Mouse (Mus musculus) MEL (cell line): Measurements from ENCODE around the gene Cald1. TPM values are rescaled to one million over a fixed set of nuclear protein-coding genes. Genes with fewer than 3 reads are reported as not detected.

Experiments used
- DNase-seq: peaks from one replicate; pipeline ENCODE4 v3.0.0; 2011; ENCODE audit warnings: low read depth, low spot score
- H3K27ac ChIP-seq: 2 replicates; pipeline ENCODE4 v1.5.1; 2012; ENCODE audit warnings: low read depth, mild to moderate bottlenecking, control low read depth, low read length, moderate library complexity; ENCODE audit not compliant: control insufficient read depth
- H3K27me3 ChIP-seq, 2 experiments: fragments of 150-350 bp in 1 of 2; sonication (generic) in 1 of 2; 2 replicates each; pipeline ENCODE4 v1.6.1; 2012; ENCODE audit warnings: low read length in 2 of 2, mild to moderate bottlenecking in 2 of 2, improper control_type of control experiment in 1 of 2, moderate library complexity in 1 of 2; ENCODE audit not compliant: insufficient read depth in 2 of 2, control insufficient read depth in 1 of 2
- H3K36me3 ChIP-seq, 2 experiments: 2 replicates each; pipeline ENCODE4 v1.6.1; 2012 to 2014; ENCODE audit warnings: low read length in 2 of 2, improper control_type of control experiment in 1 of 2, inconsistent platforms in 1 of 2, mild to moderate bottlenecking in 1 of 2; ENCODE audit not compliant: insufficient read depth in 2 of 2, control insufficient read depth in 1 of 2
- H3K4me1 ChIP-seq, 2 experiments: fragments of 150-350 bp in 1 of 2; sonication (generic) in 1 of 2; 2 replicates each; pipeline ENCODE4 v1.6.1; 2012; ENCODE audit warnings: low read length in 2 of 2, improper control_type of control experiment in 1 of 2, mild to moderate bottlenecking in 1 of 2; ENCODE audit not compliant: insufficient read depth in 2 of 2, control insufficient read depth in 1 of 2
- H3K4me3 ChIP-seq, 2 experiments: fragments of 150-350 bp in 1 of 2; sonication (generic) in 1 of 2; 2 replicates each; pipeline ENCODE4 v1.5.1; 2012; ENCODE audit warnings: low read depth in 2 of 2, low read length in 2 of 2, mild to moderate bottlenecking in 2 of 2, moderate library complexity in 2 of 2, control low read depth in 1 of 2, improper control_type of control experiment in 1 of 2; ENCODE audit not compliant: control insufficient read depth in 1 of 2, insufficient read depth in 1 of 2
- H3K79me2 ChIP-seq: 2 replicates; pipeline ENCODE4 v1.6.1; 2012; ENCODE audit warnings: mild to moderate bottlenecking, low read length, moderate library complexity; ENCODE audit not compliant: control insufficient read depth, poor library complexity, insufficient read depth
- H3K9ac ChIP-seq: 2 replicates; pipeline ENCODE4 v1.6.1; 2012; ENCODE audit warnings: low read depth, mild to moderate bottlenecking, control low read depth, low read length, moderate library complexity; ENCODE audit not compliant: control insufficient read depth, poor library complexity, severe bottlenecking
- H3K9me3 ChIP-seq: fragments of 150-350 bp; sonication (generic); replicated peaks from 2 replicates; pipeline ENCODE4 v1.6.1; 2012; ENCODE audit warnings: mild to moderate bottlenecking, low read length, improper control_type of control experiment, moderate library complexity; ENCODE audit not compliant: insufficient read depth
- BHLHE40 ChIP-seq: IDR thresholded peaks from 2 replicates; pipeline ENCODE4 v1.6.1; 2012; ENCODE audit warnings: low read depth, mild to moderate bottlenecking, inconsistent platforms, low read length, improper control_type of control experiment, borderline replicate concordance
- CHD1 ChIP-seq: IDR thresholded peaks from 2 replicates; pipeline ENCODE4 v1.6.1; 2012; ENCODE audit warnings: low read depth, mild to moderate bottlenecking, inconsistent platforms, low read length, improper control_type of control experiment
- CHD2 ChIP-seq: IDR thresholded peaks from 2 replicates; pipeline ENCODE4 v1.6.1; 2011; ENCODE audit warnings: low read length, improper control_type of control experiment
- CTCF ChIP-seq, 3 experiments: IDR thresholded peaks in 2 of 3; conservative IDR thresholded peaks in 1 of 3; 2 replicates each; pipeline ENCODE4 v1.5.1; 2011 to 2012; ENCODE audit warnings: low read length in 3 of 3, low read depth in 2 of 3, mild to moderate bottlenecking in 2 of 3, improper control_type of control experiment in 1 of 3, inconsistent platforms in 1 of 3, mixed read lengths in 1 of 3, moderate library complexity in 1 of 3; ENCODE audit not compliant: control insufficient read depth in 1 of 3, insufficient read depth in 1 of 3, poor library complexity in 1 of 3, severe bottlenecking in 1 of 3
- E2F4 ChIP-seq: IDR thresholded peaks from 2 replicates; pipeline ENCODE4 v1.6.1; 2011; ENCODE audit warnings: low read depth, low read length, improper control_type of control experiment, borderline replicate concordance
- ELF1 ChIP-seq: IDR thresholded peaks from 2 replicates; pipeline ENCODE4 v1.6.1; 2014; ENCODE audit warnings: low read depth, mild to moderate bottlenecking, inconsistent platforms, low read length, improper control_type of control experiment, moderate library complexity
- EP300 ChIP-seq, 2 experiments: IDR thresholded peaks; 2 replicates each; pipeline ENCODE4 v1.6.1; 2011; ENCODE audit warnings: improper control_type of control experiment in 2 of 2, low read length in 2 of 2, low read depth in 1 of 2, mild to moderate bottlenecking in 1 of 2
- ETS1 ChIP-seq: IDR thresholded peaks from 2 replicates; pipeline ENCODE4 v1.6.1; 2012; ENCODE audit warnings: low read depth, mild to moderate bottlenecking, inconsistent platforms, low read length, improper control_type of control experiment, moderate library complexity
- GABPA ChIP-seq: IDR thresholded peaks from 2 replicates; pipeline ENCODE4 v1.6.1; 2012; ENCODE audit warnings: low read depth, mild to moderate bottlenecking, inconsistent platforms, low read length, improper control_type of control experiment, moderate library complexity
- GATA1 ChIP-seq: IDR thresholded peaks from 2 replicates; pipeline ENCODE4 v1.6.1; 2011; ENCODE audit warnings: low read depth, low read length, improper control_type of control experiment
- JUND ChIP-seq: IDR thresholded peaks from 2 replicates; pipeline ENCODE4 v1.6.1; 2011; ENCODE audit warnings: low read depth, mild to moderate bottlenecking, improper control_type of control experiment, low read length
- KAT2A ChIP-seq: conservative IDR thresholded peaks from 2 replicates; pipeline ENCODE4 v1.6.1; 2012; ENCODE audit warnings: low read depth, low read length, improper control_type of control experiment, inconsistent platforms
- MEF2A ChIP-seq: IDR thresholded peaks from 2 replicates; pipeline ENCODE4 v1.6.1; 2014; ENCODE audit warnings: low read depth, mild to moderate bottlenecking, inconsistent platforms, low read length, improper control_type of control experiment; ENCODE audit not compliant: poor library complexity, insufficient replicate concordance, severe bottlenecking; ENCODE audit errors: extremely low read depth
- MXI1 ChIP-seq: IDR thresholded peaks from 2 replicates; pipeline ENCODE4 v1.6.1; 2011; ENCODE audit warnings: mild to moderate bottlenecking, low read depth, low read length, improper control_type of control experiment
- MYB ChIP-seq: IDR thresholded peaks from 2 replicates; pipeline ENCODE4 v1.6.1; 2011; ENCODE audit warnings: mild to moderate bottlenecking, low read depth, low read length, improper control_type of control experiment
- NELFE ChIP-seq: IDR thresholded peaks from 2 replicates; pipeline ENCODE4 v1.6.1; 2011; ENCODE audit warnings: low read depth, low read length, improper control_type of control experiment
- POLR2AphosphoS5 ChIP-seq: IDR thresholded peaks from 2 replicates; pipeline ENCODE4 v1.6.1; 2012; ENCODE audit warnings: low read depth, borderline replicate concordance, mild to moderate bottlenecking, inconsistent platforms, low read length, moderate library complexity, mixed read lengths
- RAD21 ChIP-seq: IDR thresholded peaks from 2 replicates; pipeline ENCODE4 v1.6.1; 2011; ENCODE audit warnings: mild to moderate bottlenecking, low read depth, low read length, improper control_type of control experiment
- SIN3A ChIP-seq: IDR thresholded peaks from 2 replicates; pipeline ENCODE4 v1.6.1; 2012; ENCODE audit warnings: low read length, improper control_type of control experiment, inconsistent platforms
- TAL1 ChIP-seq: IDR thresholded peaks from 2 replicates; pipeline ENCODE4 v1.6.1; 2012; ENCODE audit warnings: mild to moderate bottlenecking, inconsistent platforms, low read length, moderate library complexity, mixed read lengths
- UBTF ChIP-seq: IDR thresholded peaks from 2 replicates; pipeline ENCODE4 v1.6.1; 2012; ENCODE audit warnings: low read depth, mild to moderate bottlenecking, inconsistent platforms, low read length, improper control_type of control experiment, moderate library complexity, borderline replicate concordance; ENCODE audit not compliant: insufficient read depth
- USF2 ChIP-seq, 2 experiments: IDR thresholded peaks; 2 replicates each; pipeline ENCODE4 v1.6.1; 2011 to 2012; ENCODE audit warnings: improper control_type of control experiment in 2 of 2, low read length in 2 of 2, borderline replicate concordance in 1 of 2, inconsistent platforms in 1 of 2, low read depth in 1 of 2, mild to moderate bottlenecking in 1 of 2; ENCODE audit not compliant: insufficient read depth in 1 of 2
- ZC3H11A ChIP-seq: IDR thresholded peaks from 2 replicates; pipeline ENCODE4 v1.6.1; 2012; ENCODE audit warnings: low read depth, mild to moderate bottlenecking, inconsistent platforms, low read length, improper control_type of control experiment
- ZMIZ1 ChIP-seq: IDR thresholded peaks from 2 replicates; pipeline ENCODE4 v1.6.1; 2012; ENCODE audit warnings: low read depth, mild to moderate bottlenecking, inconsistent platforms, low read length, improper control_type of control experiment, moderate library complexity
- polyA plus RNA-seq, 2 experiments: library from polyadenylated mRNA; stranded (reverse) in 1 of 2; unstranded in 1 of 2; fragments of >175 nt in 1 of 2; fragments of >200 nt in 1 of 2; gene quantifications; 2 replicates each; pipeline versions ENCODE4 v1.2.1 to v1.2.4; 2012; ENCODE audit warnings: low replicate concordance in 2 of 2, low read depth in 1 of 2; ENCODE audit not compliant: insufficient read length in 2 of 2, insufficient read depth in 1 of 2, missing spikeins in 1 of 2
- total RNA-seq: library from RNA; depleted of rRNA; stranded (reverse); fragments of 300-350 nt; gene quantifications from 2 replicates; pipeline ENCODE4 v1.2.3, GENCODE M21; 2012

The Cald1 gene
- total and polyA plus RNA-seq, 3 experiments = not detected

DNA sequence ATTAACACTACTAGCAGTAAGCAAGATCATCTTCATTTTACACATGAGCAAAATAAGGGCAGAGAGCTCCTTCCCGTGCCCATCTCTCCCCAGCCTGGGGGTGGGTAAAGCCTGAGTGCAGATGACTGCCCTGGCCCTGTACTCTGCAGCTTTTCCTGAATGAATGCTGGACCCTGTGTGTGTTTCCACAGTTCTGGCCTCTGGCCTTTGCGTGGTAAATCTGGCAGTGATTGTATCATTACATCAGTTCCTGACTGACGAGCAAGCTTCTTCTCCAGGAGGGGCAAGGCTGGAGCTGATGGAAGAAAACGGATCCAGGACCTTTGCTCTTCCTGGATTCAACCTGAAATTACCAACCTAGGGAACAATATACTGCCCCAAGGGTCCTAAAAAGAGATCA is 122.1 kb downstream of the Cald1 start:
- Histone ChIP-seq H3K9me3 (no peaks in the 10 kb centered on the region), H3K36me3 (no peaks in the 10 kb centered on the region), H3K27me3 (peaks cover 0 to 1% of the 10 kb centered on the region in 2 experiments; a peak in 3 of 4 replicates), H3K9ac (no peak overlapping the region), H3K4me3 (no peak overlapping the region), H3K27ac (no peak overlapping the region), H3K79me2 (no peaks in the 10 kb centered on the region), H3K4me1 (no peaks in the 10 kb centered on the region)
- no peak for TF ChIP-seq ZC3H11A
- no peak for TF ChIP-seq UBTF
- no peak for TF ChIP-seq BHLHE40
- no peak for TF ChIP-seq GATA1
- no peak for TF ChIP-seq MEF2A
- TF ChIP-seq RAD21 = no peak
- no peak for TF ChIP-seq MYB
- no peak for TF ChIP-seq ZMIZ1
- TF ChIP-seq POLR2AphosphoS5 = no peak
- TF ChIP-seq TAL1 = no peak
- no peak for TF ChIP-seq ELF1
- TF ChIP-seq KAT2A = no peak
- no peak for TF ChIP-seq CHD2
- no peak for DNase-seq

DNA sequence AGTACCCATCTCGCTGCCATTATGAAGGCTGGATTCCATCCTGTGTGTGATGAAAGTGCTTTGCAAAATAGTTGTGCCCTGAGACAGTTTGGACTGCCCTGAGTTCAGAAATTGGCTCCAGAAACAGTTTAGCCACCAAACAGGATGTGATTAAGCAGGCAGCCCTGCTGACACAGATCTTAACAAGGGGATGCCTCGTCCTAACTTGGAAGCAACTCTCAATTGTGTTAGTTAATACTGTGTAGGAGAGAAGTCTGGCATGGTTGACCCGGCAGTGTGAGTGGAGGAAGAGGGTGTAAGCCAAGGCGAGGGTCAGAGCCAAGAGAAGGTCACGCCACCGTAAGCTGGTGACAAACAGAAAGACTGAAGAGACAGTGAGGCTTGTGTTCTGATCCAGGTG is 123.4 kb downstream of the Cald1 start:
- no peak overlapping the region for H3K4me3 ChIP-seq
- H3K36me3 ChIP-seq = no peaks in the 10 kb centered on the region
- no peak for DNase-seq
- H3K4me1 ChIP-seq = no peaks in the 10 kb centered on the region
- H3K9me3 ChIP-seq = no peaks in the 10 kb centered on the region
- no peak overlapping the region for H3K27ac ChIP-seq
- peaks cover 0 to 2% of the 10 kb centered on the region in 2 experiments; a peak in 3 of 4 replicates for H3K27me3 ChIP-seq
- H3K79me2 ChIP-seq = no peaks in the 10 kb centered on the region
- TF ChIP-seq EP300 (IDR thresholded peaks at IDR 0.05; ENCODE audit: low read depth in 1 of 2, low read length in 2 of 2) = no peak
- TF ChIP-seq JUND = no peak
- TF ChIP-seq USF2 (IDR thresholded peaks at IDR 0.05; ENCODE audit: borderline replicate concordance in 1 of 2, insufficient read depth in 1 of 2, low read depth in 1 of 2, low read length in 2 of 2) = no peak
- no peak for TF ChIP-seq MYB
- TF ChIP-seq CTCF (IDR thresholded peaks at IDR 0.05 in 2 of 3, conservative IDR thresholded peaks at IDR 0.05 in 1 of 3; ENCODE audit: control insufficient read depth in 1 of 3, insufficient read depth in 1 of 3, low read depth in 2 of 3, low read length in 3 of 3, poor library complexity in 1 of 3, severe bottlenecking in 1 of 3) = no peak
- TF ChIP-seq CHD1 = no peak
- TF ChIP-seq GABPA = no peak
- TF ChIP-seq SIN3A = no peak
- no peak for TF ChIP-seq BHLHE40
- TF ChIP-seq ETS1 = no peak
- TF ChIP-seq NELFE = no peak
- TF ChIP-seq E2F4 = no peak
- no peak for TF ChIP-seq MXI1
- no peak for TF ChIP-seq MEF2A
- H3K9ac ChIP-seq = no peak overlapping the region
